Mouse (Mus musculus) kidney, adult 2 months (tissue): ENCODE measurements around the gene Capn5. TPM values are rescaled to one million over a fixed set of nuclear protein-coding genes. Genes with fewer than 3 reads are reported as not detected.

Experiments
- DNase-seq: peaks from one replicate; pipeline ENCODE4 v3.0.0; 2021
- H3K27ac ChIP-seq: fragments of 200-500 bp; 2 replicates; pipeline ENCODE4 v1.5.1; 2012; ENCODE audit warnings: low read depth, low read length, control low read depth, inconsistent platforms; ENCODE audit not compliant: insufficient read depth
- H3K27me3 ChIP-seq: fragments of 200-500 bp; replicated peaks from 2 replicates; pipeline ENCODE4 v1.6.1; 2012; ENCODE audit warnings: mild to moderate bottlenecking, moderate library complexity, low read length, inconsistent platforms; ENCODE audit not compliant: control insufficient read depth, insufficient read depth
- H3K36me3 ChIP-seq: fragments of 200-500 bp; 2 replicates; pipeline ENCODE4 v1.6.1; 2012; ENCODE audit warnings: mild to moderate bottlenecking, moderate library complexity, low read length, inconsistent platforms; ENCODE audit not compliant: control insufficient read depth, insufficient read depth
- H3K4me1 ChIP-seq: fragments of 200-500 bp; 2 replicates; pipeline ENCODE4 v1.6.1; 2011; ENCODE audit warnings: low read length; ENCODE audit not compliant: control insufficient read depth, insufficient read depth
- H3K4me3 ChIP-seq: fragments of 200-500 bp; 2 replicates; pipeline ENCODE4 v1.5.1; 2011; ENCODE audit warnings: mild to moderate bottlenecking, low read depth, low read length, control low read depth; ENCODE audit not compliant: insufficient read depth
- CTCF ChIP-seq: fragments of 200-500 bp; conservative IDR thresholded peaks from 2 replicates; pipeline ENCODE4 v1.5.1; 2011; ENCODE audit warnings: low read depth, mild to moderate bottlenecking, control low read depth, low read length, moderate library complexity, mixed read lengths; ENCODE audit not compliant: insufficient read depth, insufficient read length
- POLR2A ChIP-seq: fragments of 200-500 bp; IDR thresholded peaks from one replicate; pipeline ENCODE4 v1.6.1; 2011; ENCODE audit warnings: low read depth, low read length, control low read depth
- WGBS: fragments of 180-500 bp; shearing (Covaris S2); methylation state at CpG from one replicate; pipeline ENCODE4 v1.1.7; 2018; 5-methylcytosine and 5-hydroxymethylcytosine counted together
- polyA plus RNA-seq: library from polyadenylated mRNA; depleted of rRNA; stranded (reverse); fragments of >200 nt; gene quantifications from 2 replicates; pipeline ENCODE4 v1.2.3, GENCODE M21; 2012

Gene Capn5
- polyA plus RNA-seq, 1 experiment: 13.8 TPM

GRCm38 (mm10) chr7:98140597-98140996, 37.5 kb downstream of the Capn5 start:
- H3K4me1 ChIP-seq: peaks cover 7% of the 10 kb centered on the region
- no peaks in the 10 kb centered on the region for H3K27me3 ChIP-seq
- no peaks in the 10 kb centered on the region for H3K36me3 ChIP-seq
- WGBS: 52% methylated on average over 2 of the region's 2 CpGs
- H3K27ac ChIP-seq: no peak overlapping the region
- no peak for DNase-seq
- H3K4me3 ChIP-seq: no peak overlapping the region
- TF ChIP-seq POLR2A (no peak), CTCF (no peak)

- no peak overlapping the region for H3K4me3 ChIP-seq
- H3K27me3 ChIP-seq: no peaks in the 10 kb centered on the region
- peaks cover 7% of the 10 kb centered on the region for H3K4me1 ChIP-seq
- WGBS: 54% methylated on average over 9 of the region's 9 CpGs
- no peak overlapping the region for H3K27ac ChIP-seq
- TF ChIP-seq POLR2A: no peak
- no peak for TF ChIP-seq CTCF
- no peak for DNase-seq
- H3K36me3 ChIP-seq: no peaks in the 10 kb centered on the region
These were observed 38.9 kb downstream of the Capn5 start for GRCm38 (mm10) chr7:98139216-98139615.

DNA sequence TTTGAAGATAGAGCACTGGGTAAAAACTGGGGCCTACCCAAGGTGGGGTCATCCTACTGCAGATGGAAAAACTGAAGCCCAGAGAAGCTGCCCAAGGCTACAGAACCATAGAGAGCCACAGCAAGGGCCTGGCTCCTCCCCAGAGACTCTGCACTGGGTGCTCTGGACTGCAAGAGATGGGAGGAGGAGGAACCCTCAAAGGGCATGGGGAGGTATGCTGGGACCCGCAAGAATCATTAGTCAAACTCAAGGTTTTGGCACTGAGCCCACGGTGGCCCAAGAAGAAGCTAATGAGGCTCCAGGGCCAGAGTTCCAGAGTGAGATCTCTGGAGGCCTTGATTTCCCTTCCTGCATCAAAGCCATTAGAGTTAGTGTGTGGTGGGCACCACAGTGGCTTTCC, 40.1 kb downstream of the Capn5 start:
- Histone ChIP-seq H3K27me3 (no peaks in the 10 kb centered on the region), H3K27ac (no peak overlapping the region), H3K36me3 (no peaks in the 10 kb centered on the region), H3K4me1 (peaks cover 7% of the 10 kb centered on the region), H3K4me3 (no peak overlapping the region)
- TF ChIP-seq POLR2A: no peak
- TF ChIP-seq CTCF: no peak
- WGBS: 37% methylated on average over 2 of the region's 2 CpGs
- no peak for DNase-seq

GRCm38 (mm10) chr7:98137583-98137982, 40.5 kb downstream of the Capn5 start:
- H3K27me3 ChIP-seq: no peaks in the 10 kb centered on the region
- H3K4me3 ChIP-seq: no peak overlapping the region
- TF ChIP-seq CTCF: no peak
- no peak for TF ChIP-seq POLR2A
- WGBS: 63% methylated on average over 3 of the region's 3 CpGs
- DNase-seq: no peak
- peaks cover 7% of the 10 kb centered on the region for H3K4me1 ChIP-seq
- H3K36me3 ChIP-seq: no peaks in the 10 kb centered on the region
- no peak overlapping the region for H3K27ac ChIP-seq

GRCm38 (mm10) chr7:98131751-98132150, 46.3 kb downstream of the Capn5 start:
- Histone ChIP-seq H3K4me3 (no peak overlapping the region), H3K27ac (no peak overlapping the region), H3K4me1 (no peaks in the 10 kb centered on the region), H3K36me3 (no peaks in the 10 kb centered on the region), H3K27me3 (no peaks in the 10 kb centered on the region)
- 96% methylated on average over 8 of the region's 8 CpGs for whole genome bisulfite sequencing
- TF ChIP-seq CTCF (peak; percentile 31), POLR2A (no peak)
- DNase-seq: no peak

DNA sequence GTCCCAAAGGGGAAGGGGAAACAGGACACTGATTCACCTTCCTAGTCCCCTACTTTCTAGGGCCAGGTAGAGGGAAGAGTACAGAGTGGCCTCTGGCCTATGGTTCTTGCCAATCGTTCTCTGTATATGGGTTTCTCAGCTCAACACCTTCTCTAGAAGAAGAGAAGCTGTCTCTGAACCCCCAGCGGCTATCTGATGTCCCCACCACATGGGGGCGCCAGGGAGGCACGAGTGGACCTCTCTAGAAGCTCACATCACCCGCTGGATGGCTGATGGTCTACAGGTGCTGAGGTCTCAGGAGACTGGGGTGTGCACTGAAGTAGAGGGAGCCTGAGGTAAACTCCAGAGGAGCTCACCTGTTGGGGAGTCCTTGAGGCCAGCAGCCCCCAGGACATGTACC, 52.6 kb downstream of the Capn5 start:
- peak; percentile 64 for TF ChIP-seq CTCF
- TF ChIP-seq POLR2A: no peak
- no peak overlapping the region for H3K4me3 ChIP-seq
- no peaks in the 10 kb centered on the region for H3K27me3 ChIP-seq
- H3K4me1 ChIP-seq: no peaks in the 10 kb centered on the region
- DNase-seq: peak; percentile 50
- no peaks in the 10 kb centered on the region for H3K36me3 ChIP-seq
- 38% methylated on average over 5 of the region's 5 CpGs for WGBS
- H3K27ac ChIP-seq: no peak overlapping the region

DNA sequence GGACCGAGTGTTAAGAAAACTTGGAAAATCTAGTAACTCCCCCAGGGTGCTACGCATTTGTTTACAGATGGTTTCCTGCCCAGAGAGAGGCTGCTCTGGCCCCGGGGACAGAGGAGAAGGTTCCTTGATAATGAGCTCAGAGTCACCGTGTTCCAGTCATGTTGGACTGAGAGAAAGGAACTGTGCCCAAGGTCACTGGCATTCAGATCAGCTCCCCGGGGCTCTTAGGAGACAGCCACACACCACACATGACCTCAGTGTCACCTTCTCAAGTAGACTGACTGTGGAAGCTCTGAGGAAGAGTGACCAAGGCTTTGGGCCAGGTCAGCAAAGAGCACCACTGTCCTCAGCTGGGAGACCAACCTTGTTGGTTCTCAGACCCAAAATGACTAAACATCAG, 53.4 kb downstream of the Capn5 start:
- H3K36me3 ChIP-seq: no peaks in the 10 kb centered on the region
- H3K27me3 ChIP-seq: no peaks in the 10 kb centered on the region
- no peak overlapping the region for H3K4me3 ChIP-seq
- H3K4me1 ChIP-seq: no peaks in the 10 kb centered on the region
- DNase-seq: no peak
- no peak overlapping the region for H3K27ac ChIP-seq
- WGBS: 36% methylated on average over 5 of the region's 5 CpGs
- TF ChIP-seq POLR2A (no peak), CTCF (no peak)

GRCm38 (mm10) chr7:98121673-98122072, 56.4 kb downstream of the Capn5 start:
- 76% methylated on average over 8 of the region's 8 CpGs for WGBS
- H3K27me3 ChIP-seq: no peaks in the 10 kb centered on the region
- no peak overlapping the region for H3K4me3 ChIP-seq
- no peaks in the 10 kb centered on the region for H3K36me3 ChIP-seq
- H3K4me1 ChIP-seq: peaks cover 12% of the 10 kb centered on the region; the same call in 1 of the 2 replicates
- no peak overlapping the region for H3K27ac ChIP-seq
- DNase-seq: no peak
- TF ChIP-seq POLR2A (no peak), CTCF (no peak)
